Mouse (Mus musculus) CH12.LX (cell line): ENCODE measurements around the gene Tkfc. TPM values are rescaled to one million over a fixed set of nuclear protein-coding genes. Genes with fewer than 3 reads are reported as not detected.
"Not testable (repeated sequence)": the region's sequence is repeated elsewhere in the genome, so short reads cannot be mapped to it uniquely, and the experiment has no call there.

Experiments used
- DNase-seq: peaks from one replicate; pipeline ENCODE4 v3.0.0-alpha.2; 2013; ENCODE audit errors: extremely low read depth
- H3K27ac ChIP-seq: 2 replicates; pipeline ENCODE4 v1.5.1; 2012; ENCODE audit warnings: low read depth, mild to moderate bottlenecking, control low read depth, moderate library complexity; ENCODE audit not compliant: insufficient read depth
- H3K27me3 ChIP-seq: replicated peaks from 2 replicates; pipeline ENCODE3; 2012; ENCODE audit warnings: inconsistent platforms
- H3K36me3 ChIP-seq, 2 experiments: replicated peaks in 1 of 2; 2 replicates each; pipeline versions ENCODE3 to v1.6.1; 2012; ENCODE audit warnings: inconsistent platforms in 1 of 2, low read length in 1 of 2, mild to moderate bottlenecking in 1 of 2, mixed read lengths in 1 of 2, moderate library complexity in 1 of 2; ENCODE audit not compliant: control insufficient read depth in 1 of 2, insufficient read depth in 1 of 2
- H3K4me1 ChIP-seq, 2 experiments: 2 replicates each; pipeline ENCODE4 v1.6.1; 2012; ENCODE audit warnings: inconsistent platforms in 1 of 2, moderate library complexity in 1 of 2; ENCODE audit not compliant: insufficient read depth in 2 of 2, control insufficient read depth in 1 of 2
- H3K4me2 ChIP-seq: 2 replicates; pipeline ENCODE4 v1.6.1; 2012; ENCODE audit warnings: low read depth, mild to moderate bottlenecking, control low read depth; ENCODE audit not compliant: poor library complexity, insufficient read depth, severe bottlenecking
- H3K4me3 ChIP-seq, 3 experiments: fragments of 150-350 bp in 1 of 3; sonication (generic) in 1 of 3; replicated peaks in 1 of 3; 2 replicates each; pipeline versions ENCODE3 to v1.5.1; 2011 to 2012; ENCODE audit warnings: low read depth in 2 of 3, low read length in 2 of 3, mild to moderate bottlenecking in 2 of 3, moderate library complexity in 2 of 3, control low read depth in 1 of 3, improper control_type of control experiment in 1 of 3, inconsistent platforms in 1 of 3, mixed read lengths in 1 of 3; ENCODE audit not compliant: poor library complexity in 1 of 3
- H3K79me2 ChIP-seq: replicated peaks from 2 replicates; pipeline ENCODE4 v1.6.1; 2012; ENCODE audit warnings: mild to moderate bottlenecking, moderate library complexity; ENCODE audit not compliant: control insufficient read depth, poor library complexity, insufficient read depth, severe bottlenecking; ENCODE audit errors: extremely low read depth
- H3K9ac ChIP-seq: 2 replicates; pipeline ENCODE4 v1.6.1; 2012; ENCODE audit warnings: low read depth, mild to moderate bottlenecking, control low read depth, moderate library complexity; ENCODE audit not compliant: insufficient read depth
- H3K9me3 ChIP-seq: replicated peaks from 2 replicates; pipeline ENCODE3; 2012; ENCODE audit warnings: low read length, inconsistent platforms, mixed read lengths
- CHD2 ChIP-seq: IDR thresholded peaks from 2 replicates; pipeline ENCODE4 v1.6.1; 2011; ENCODE audit warnings: low read length, improper control_type of control experiment
- CTCF ChIP-seq, 2 experiments: IDR thresholded peaks in 1 of 2; conservative IDR thresholded peaks in 1 of 2; 2 replicates each; pipeline ENCODE4 v1.5.1; 2011 to 2012; ENCODE audit warnings: low read depth in 2 of 2, low read length in 2 of 2, improper control_type of control experiment in 1 of 2, inconsistent platforms in 1 of 2, mild to moderate bottlenecking in 1 of 2, moderate library complexity in 1 of 2
- IRF4 ChIP-seq: IDR thresholded peaks from 2 replicates; pipeline ENCODE4 v1.6.1; 2014; ENCODE audit warnings: low read depth, mild to moderate bottlenecking, inconsistent platforms, low read length, improper control_type of control experiment
- JUN ChIP-seq: IDR thresholded peaks from 2 replicates; pipeline ENCODE4 v1.6.1; 2011; ENCODE audit warnings: low read depth, mild to moderate bottlenecking, low read length, improper control_type of control experiment, moderate library complexity; ENCODE audit not compliant: insufficient read depth
- JUND ChIP-seq: conservative IDR thresholded peaks from 2 replicates; pipeline ENCODE4 v1.6.1; 2011; ENCODE audit warnings: low read depth, low read length, improper control_type of control experiment
- KAT2A ChIP-seq: IDR thresholded peaks from 2 replicates; pipeline ENCODE4 v1.6.1; 2012; ENCODE audit warnings: low read length, improper control_type of control experiment, inconsistent platforms; ENCODE audit not compliant: insufficient replicate concordance
- MAZ ChIP-seq: IDR thresholded peaks from 2 replicates; pipeline ENCODE4 v1.6.1; 2012; ENCODE audit warnings: low read depth, mild to moderate bottlenecking, inconsistent platforms, low read length, improper control_type of control experiment, moderate library complexity
- MXI1 ChIP-seq: IDR thresholded peaks from 2 replicates; pipeline ENCODE4 v1.6.1; 2011; ENCODE audit warnings: mild to moderate bottlenecking, low read depth, low read length, improper control_type of control experiment
- MYC ChIP-seq: IDR thresholded peaks from 2 replicates; pipeline ENCODE4 v1.6.1; 2011; ENCODE audit warnings: low read depth, mild to moderate bottlenecking, improper control_type of control experiment, low read length
- PAX5 ChIP-seq: IDR thresholded peaks from 2 replicates; pipeline ENCODE4 v1.6.1; 2012; ENCODE audit warnings: low read length, inconsistent platforms, mixed read lengths
- POLR2AphosphoS2 ChIP-seq: IDR thresholded peaks from 2 replicates; pipeline ENCODE4 v1.6.1; 2011; ENCODE audit warnings: low read depth, low read length, improper control_type of control experiment
- SMC3 ChIP-seq: IDR thresholded peaks from 2 replicates; pipeline ENCODE4 v1.6.1; 2011; ENCODE audit warnings: low read depth, low read length, improper control_type of control experiment
- TBP ChIP-seq: conservative IDR thresholded peaks from 2 replicates; pipeline ENCODE4 v1.6.1; 2011; ENCODE audit warnings: low read depth, low read length, improper control_type of control experiment
- TCF12 ChIP-seq: IDR thresholded peaks from 2 replicates; pipeline ENCODE4 v1.6.1; 2014; ENCODE audit warnings: low read depth, mild to moderate bottlenecking, inconsistent platforms, low read length, improper control_type of control experiment
- UBTF ChIP-seq: IDR thresholded peaks from 2 replicates; pipeline ENCODE4 v1.6.1; 2012; ENCODE audit warnings: low read depth, mild to moderate bottlenecking, inconsistent platforms, low read length, improper control_type of control experiment, moderate library complexity
- ZMIZ1 ChIP-seq: IDR thresholded peaks from 2 replicates; pipeline ENCODE4 v1.6.1; 2012; ENCODE audit warnings: low read depth, mild to moderate bottlenecking, inconsistent platforms, low read length, improper control_type of control experiment
- ZNF384 ChIP-seq: IDR thresholded peaks from 2 replicates; pipeline ENCODE4 v1.6.1; 2012; ENCODE audit warnings: low read depth, low read length, improper control_type of control experiment, inconsistent platforms
- dilution Hi-C: fragments of 300-500 bp; cut with MboI; formaldehyde crosslinking; loops from 2 replicates; pipeline ENCODE4 v1.14.3; 2020; ENCODE audit warnings: low sequenced_read_pairs; ENCODE audit not compliant: extremely low pct_unique_long_range_greater_than_20kb, extremely low pct_ligation_motif_present
- in situ Hi-C: fragments of 300-500 bp; cut with MboI; formaldehyde crosslinking; loops from 3 replicates; pipeline ENCODE4 v1.14.3; 2019; ENCODE audit warnings: low sequenced_read_pairs, low pct_ligation_motif_present, low pct_unique_long_range_greater_than_20kb, mixed read lengths
- polyA plus RNA-seq: library from polyadenylated mRNA; unstranded; fragments of >175 nt; gene quantifications from 2 replicates; pipeline ENCODE4 v1.2.1, GENCODE M21; 2012; ENCODE audit warnings: low read depth; ENCODE audit not compliant: insufficient read length
- total RNA-seq, 2 experiments: library from RNA; depleted of rRNA; stranded (reverse); fragments of 300-350 nt in 1 of 2; fragments of >200 nt in 1 of 2; gene quantifications; 2 replicates each; pipeline ENCODE4 v1.2.3; 2012 to 2014

Gene Tkfc
- total and polyA plus RNA-seq, 3 experiments: 2.4 to 15.0 (median 11.0) TPM

DNA sequence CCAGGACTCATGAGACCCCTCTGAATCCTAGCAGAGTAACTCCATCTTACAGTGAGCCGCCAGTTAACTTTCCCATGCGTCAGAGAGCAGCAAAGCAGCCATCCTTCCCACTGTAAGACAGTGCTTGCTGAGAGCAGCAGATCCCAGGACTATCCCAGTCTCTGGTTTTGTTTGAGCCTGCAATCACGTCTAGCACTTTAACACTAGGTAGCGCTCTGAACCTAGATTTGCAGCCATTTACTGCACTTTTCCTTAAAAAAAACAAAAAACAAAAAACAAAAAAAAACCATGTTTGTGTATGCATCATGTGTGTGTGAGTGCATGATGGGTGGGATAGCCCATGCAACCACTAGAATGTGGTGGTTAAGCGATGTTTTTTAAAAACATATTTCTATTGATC lies 45.3 kb downstream of the Tkfc start (continued):
- no peak for TF ChIP-seq CHD2
- TF ChIP-seq MXI1: no peak
- TF ChIP-seq JUN: no peak
- TF ChIP-seq ZNF384: peak; percentile 91
- peak; percentile 72 for TF ChIP-seq SMC3
- TF ChIP-seq TBP: no peak
- no peak for TF ChIP-seq PAX5
- TF ChIP-seq, all 38 proteins: peak for 6

DNA sequence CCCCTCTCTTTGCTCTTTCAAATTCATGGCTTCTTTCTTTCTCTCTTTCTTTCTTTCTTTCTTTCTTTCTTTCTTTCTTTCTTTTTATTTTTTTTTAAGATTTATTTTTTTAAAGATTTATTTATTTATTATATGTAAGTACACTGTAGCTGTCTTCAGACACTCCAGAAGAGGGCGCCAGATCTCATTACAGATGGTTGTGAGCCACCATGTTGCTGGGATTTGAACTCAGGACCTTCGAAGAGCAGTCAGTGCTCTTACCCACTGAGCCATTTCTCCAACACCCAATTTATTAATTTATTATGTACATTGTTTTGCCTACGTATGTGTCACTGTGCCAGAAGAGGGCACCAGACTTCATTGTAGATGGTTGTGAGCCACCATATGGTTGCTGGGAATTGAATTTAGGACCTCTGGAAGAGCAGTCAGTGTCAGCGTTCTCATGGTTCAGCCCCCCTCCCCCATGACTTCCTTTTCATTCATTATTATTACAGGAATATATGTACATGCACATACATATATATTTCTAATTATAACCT lies 47.5 kb downstream of the Tkfc start:
- in situ Hi-C loops, H3K27ac ChIP-seq, H3K4me3 ChIP-seq, DNase-seq, dilution Hi-C loops, H3K27me3 ChIP-seq, H3K9me3 ChIP-seq, H3K79me2 ChIP-seq, H3K9ac ChIP-seq, H3K4me2 ChIP-seq: not testable (repeated sequence)
- Histone ChIP-seq H3K4me1 (peaks cover 5 to 27% of the 10 kb centered on the region in 2 experiments), H3K36me3 (peaks cover 0 to 13% of the 10 kb centered on the region in 2 experiments)

DNA sequence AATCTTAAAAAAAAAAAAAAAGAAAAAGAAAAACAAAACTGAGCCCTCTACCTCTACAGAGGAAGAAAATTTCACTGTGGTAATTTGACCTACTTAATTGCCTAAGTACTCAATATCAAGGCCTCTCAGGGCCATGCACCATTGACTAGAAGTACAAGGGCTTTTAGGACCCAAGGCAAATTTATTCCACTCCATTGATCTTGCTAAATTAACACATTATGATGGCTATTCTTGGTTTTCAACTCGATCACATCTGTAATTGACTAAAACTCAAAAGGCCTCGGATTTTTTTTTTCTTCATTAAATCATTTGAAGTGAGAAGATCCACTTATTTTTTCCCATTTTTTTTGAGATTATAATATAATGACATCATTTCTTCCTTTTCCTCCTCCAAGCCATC lies 48.0 kb downstream of the Tkfc start:
- Histone ChIP-seq H3K4me3 (no peak overlapping the region), H3K4me1 (peaks cover 5 to 27% of the 10 kb centered on the region in 2 experiments), H3K27me3 (no peaks in the 10 kb centered on the region), H3K4me2 (no peak overlapping the region), H3K79me2 (peaks cover 4% of the 10 kb centered on the region), H3K36me3 (peaks cover 0 to 17% of the 10 kb centered on the region in 2 experiments), H3K9ac (no peak overlapping the region), H3K9me3 (no peaks in the 10 kb centered on the region), H3K27ac (no peak overlapping the region)
- DNase-seq: no peak
- in situ Hi-C loops: no loop called here
- no peak for TF ChIP-seq JUN
- no peak for TF ChIP-seq POLR2AphosphoS2
- TF ChIP-seq IRF4: no peak
- no peak for TF ChIP-seq UBTF
- TF ChIP-seq MXI1: no peak
- no peak for TF ChIP-seq TCF12
- TF ChIP-seq ZMIZ1: no peak
- no peak for TF ChIP-seq MAZ
- no peak for TF ChIP-seq JUND
- no peak for TF ChIP-seq KAT2A
- no peak for TF ChIP-seq CTCF (conservative IDR thresholded peaks at IDR 0.05 in 1 of 2, IDR thresholded peaks at IDR 0.05 in 1 of 2; ENCODE audit: low read depth in 2 of 2, low read length in 2 of 2)
- no peak for TF ChIP-seq SMC3
- no peak for TF ChIP-seq TBP
- TF ChIP-seq MYC: no peak
- dilution Hi-C loops: no loop called here
